Mouse (Mus musculus) lung, postnatal 10 days (tissue): ENCODE measurements around the gene Scamp1.
A peak's percentile ranks its signal among the peaks of the same experiment; 100 is the strongest.

ENCODE experiments used
- DNase-seq: peaks from one replicate; pipeline ENCODE4 v3.0.0; 2021

Gene Scamp1

GRCm38 (mm10) chr13:94173633-94174576 is 111.8 kb downstream of the Scamp1 start:
- DNase-seq, result peak; percentile 71

DNA sequence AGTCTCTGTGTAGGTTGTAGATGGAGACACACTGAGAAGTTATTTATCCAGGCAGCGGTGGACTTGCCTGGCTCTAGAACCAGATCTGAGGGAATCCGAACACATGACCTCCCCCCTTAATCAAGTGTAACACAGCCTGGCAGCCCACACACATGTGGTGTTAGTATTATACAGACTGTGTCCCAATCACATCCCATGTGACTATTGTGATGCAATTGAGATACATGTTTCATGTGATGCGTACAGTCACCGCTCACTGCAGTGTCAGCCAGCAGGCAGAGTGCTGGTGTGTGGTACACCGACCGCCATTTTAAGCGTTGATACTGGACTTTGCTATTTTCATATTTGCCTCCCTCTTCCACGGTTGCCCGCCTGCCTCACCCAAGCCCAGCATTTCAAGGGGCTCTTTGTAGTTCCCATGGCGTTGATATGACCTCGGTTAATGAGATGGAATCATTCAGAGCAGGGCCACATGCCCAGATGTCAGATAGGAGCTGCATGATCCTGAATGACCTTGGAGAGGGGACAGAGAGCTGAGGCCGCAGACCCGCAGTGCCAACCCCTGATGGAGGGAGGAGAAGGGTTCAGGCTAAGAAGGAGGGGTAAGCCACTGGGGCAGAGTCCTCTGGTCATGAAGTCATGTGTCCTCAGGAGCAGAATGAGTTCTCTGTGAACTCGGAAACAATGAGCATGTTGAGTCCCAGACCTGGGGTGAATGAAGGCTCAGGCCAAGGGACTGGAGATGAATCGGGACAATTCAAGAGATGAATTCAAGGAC is 112.9 kb downstream of the Scamp1 start:
- DNase-seq, result no peak

DNA sequence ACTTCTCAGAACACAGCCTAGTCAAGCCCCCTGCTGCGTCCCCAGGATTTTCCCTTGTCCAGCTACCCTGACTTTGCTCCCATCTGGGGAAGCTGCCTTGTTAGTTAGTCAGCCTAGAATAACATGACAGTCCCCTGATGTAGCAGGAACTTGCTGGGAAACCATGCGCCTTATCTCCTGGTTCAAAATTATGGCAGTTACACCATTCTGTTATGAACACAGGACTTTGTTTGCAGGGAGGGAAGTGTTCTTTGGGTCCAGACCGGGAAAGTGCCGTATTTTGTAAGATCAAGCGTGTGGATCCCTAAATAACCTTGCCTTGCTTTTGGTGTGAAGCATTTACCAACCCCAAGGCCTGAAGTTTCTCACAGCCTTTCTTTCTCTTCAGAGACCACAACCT is 114.0 kb downstream of the Scamp1 start:
- no peak for DNase-seq

DNA sequence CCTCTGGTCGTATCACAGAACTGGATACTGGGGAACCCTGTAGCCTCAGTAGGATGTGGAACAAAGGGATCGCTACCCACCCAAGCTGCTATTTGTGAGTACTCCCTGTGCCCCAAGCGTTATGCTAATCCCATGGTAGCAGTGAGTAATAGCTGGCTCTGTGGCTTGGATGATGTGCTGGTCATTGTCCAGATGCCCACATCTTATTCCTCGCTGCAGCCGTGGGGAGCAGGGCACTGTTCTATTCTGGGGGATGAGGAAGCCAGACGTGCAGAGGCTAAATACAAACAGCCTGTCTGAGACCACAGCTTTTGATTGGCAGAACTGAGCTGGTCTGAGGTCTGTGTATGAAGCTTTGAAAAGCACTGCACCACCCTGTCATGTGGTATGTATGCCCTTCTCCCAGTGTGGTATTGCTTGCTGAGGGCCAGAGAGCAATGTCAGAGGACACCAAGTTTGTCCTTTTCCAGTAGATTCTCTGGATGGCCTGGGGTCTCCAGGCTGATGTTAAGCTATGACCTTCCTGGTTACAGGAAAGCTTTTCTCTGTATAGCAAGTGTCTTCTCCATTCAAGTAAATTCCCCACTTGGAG is 116.2 kb downstream of the Scamp1 start:
- no peak for DNase-seq

DNA sequence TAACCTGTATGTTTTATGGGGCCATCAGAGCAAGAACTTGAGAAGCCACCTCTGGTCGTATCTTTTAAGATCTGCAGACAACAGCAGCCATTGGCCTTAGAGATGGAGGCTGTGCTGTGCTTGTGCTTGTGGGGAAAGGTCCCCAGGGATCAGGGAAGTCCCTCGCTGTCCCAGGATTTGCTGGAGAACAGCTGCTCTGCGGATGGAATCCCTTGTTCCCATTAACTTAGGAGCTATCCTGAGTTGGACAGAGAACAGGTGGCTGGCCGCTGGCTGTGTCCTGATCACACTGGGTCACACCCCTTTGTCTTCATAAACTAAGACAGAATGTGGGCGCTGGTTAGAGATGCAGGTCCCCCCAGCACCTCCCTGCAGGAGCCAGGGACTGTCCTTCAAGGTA is 117.3 kb downstream of the Scamp1 start:
- DNase-seq, result no peak

DNA sequence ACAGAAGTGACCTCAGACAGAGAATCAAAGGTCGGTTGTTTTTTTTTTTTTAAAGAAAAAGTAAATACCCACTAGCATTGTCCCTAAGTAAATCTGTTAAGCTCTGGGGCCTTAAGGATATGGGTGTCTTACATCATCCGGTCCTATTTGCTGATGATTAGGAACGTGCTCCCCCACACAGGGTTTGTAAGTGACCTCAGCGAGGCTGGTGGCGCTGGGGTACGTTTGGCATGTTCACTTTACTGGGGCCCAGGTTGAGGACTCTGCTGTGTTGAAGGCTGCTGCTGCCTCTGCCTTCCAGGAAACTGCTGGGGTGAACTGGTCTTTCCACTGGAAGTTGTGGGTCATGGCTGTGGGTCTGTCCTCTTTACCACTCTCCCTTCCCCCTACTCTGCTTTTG is 121.2 kb downstream of the Scamp1 start:
- no peak for DNase-seq

DNA sequence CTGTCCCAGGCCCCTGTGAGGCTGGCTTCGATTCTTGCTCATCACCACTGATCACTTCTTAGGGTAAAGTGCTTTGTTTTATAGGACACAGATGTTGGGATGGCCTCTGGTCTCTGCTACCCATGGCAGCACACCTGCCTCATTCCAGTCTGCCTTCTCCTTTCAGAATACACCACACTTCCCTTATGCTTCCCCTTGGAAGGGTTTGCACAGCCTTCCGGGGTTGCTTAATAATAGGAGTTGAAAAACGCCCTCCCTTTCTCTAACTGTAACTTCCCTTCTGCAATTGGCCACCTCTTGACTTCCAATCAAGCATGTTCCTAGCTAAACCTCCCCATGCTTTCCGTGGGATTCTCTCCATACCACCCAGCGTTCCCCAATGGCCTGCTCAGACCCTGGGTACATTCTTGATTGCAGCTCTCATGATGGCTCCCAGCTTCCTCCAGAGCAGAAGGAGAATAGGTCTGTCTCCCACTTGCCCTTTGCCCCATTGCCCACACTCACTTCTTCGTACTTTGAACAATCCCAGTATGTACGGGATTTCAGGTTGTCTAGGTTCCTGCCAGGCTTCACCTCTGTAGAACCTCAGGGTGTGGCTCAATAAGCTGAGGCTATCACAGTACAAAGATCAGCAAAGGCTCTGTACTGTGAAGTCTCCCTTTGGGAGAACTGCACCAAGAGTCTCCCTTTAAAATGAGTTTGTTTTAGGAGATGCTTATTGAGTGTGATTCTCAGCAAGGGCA is 126.0 kb downstream of the Scamp1 start:
- DNase-seq, result no peak

GRCm38 (mm10) chr13:94158864-94159477 is 126.7 kb downstream of the Scamp1 start:
- DNase-seq, result no peak

- DNase-seq, result no peak
Measured at GRCm38 (mm10) chr13:94155657-94156429, 129.8 kb downstream of the Scamp1 start.

- DNase-seq, result no peak
Measured at GRCm38 (mm10) chr13:94154512-94155296, 131.0 kb downstream of the Scamp1 start.

- DNase-seq, result no peak
Measured at GRCm38 (mm10) chr13:94153658-94154057, 132.0 kb downstream of the Scamp1 start.

- DNase-seq, result no peak
Measured at GRCm38 (mm10) chr13:94152836-94153235, 132.8 kb downstream of the Scamp1 start.
